In the genomic region with DNA sequence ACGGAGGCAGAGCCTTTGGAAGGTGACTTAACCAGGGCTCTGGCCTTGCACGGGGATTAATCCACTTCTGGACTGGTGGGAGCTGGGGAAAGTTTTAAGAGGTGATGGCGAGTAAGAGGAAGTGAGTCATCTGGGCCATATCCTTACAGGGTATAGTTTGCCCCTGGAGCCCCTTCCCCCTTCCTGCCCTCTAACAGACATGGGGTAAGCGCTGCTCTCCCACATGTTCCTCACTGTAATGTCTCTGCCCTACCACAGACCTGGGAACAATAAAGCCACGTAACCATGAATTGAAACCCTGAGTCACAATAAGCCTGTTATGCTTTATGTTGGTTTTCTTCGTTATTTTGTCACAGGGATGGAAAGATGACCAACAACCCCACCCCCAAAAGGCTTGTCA, we compare ENCODE assay signal across 20 mouse cellular contexts. TPM values are rescaled to one million over a fixed set of nuclear protein-coding genes. Genes with fewer than 3 reads are reported as not detected.
DNase-seq lines count a peak whose midpoint lies in the region; ATAC-seq lines count a peak whose summit lies in the region.
"Had no signal": no experiment of that assay in that cellular context is flagged by ENCODE, and none has a peak within 500 bp of the region (broad histone marks: within the 10 kb centered on the region; RNA-seq: fewer than 3 reads in every experiment).

No protein-coding gene starts in this region.

- ATAC-seq in hematopoietic stem cell, adult 5-6 weeks (replicated peaks in 1 of 2; ENCODE audit: insufficient read depth in 1 of 2, low FRiP score in 2 of 2, low TSS enrichment in 1 of 2, low read depth in 1 of 2, poor library complexity in 2 of 2, severe bottlenecking in 2 of 2), result peak; percentile 35 to 71
- peak; percentile 49 for ATAC-seq in megakaryocyte, adult 5-6 weeks (ENCODE audit: poor library complexity, severe bottlenecking)
- ATAC-seq: activated CD4-positive, CD25-positive, alpha-beta regulatory T cell, adult 4 months; forebrain, embryonic 13.5 days; hindbrain, embryonic 16.5 days; inflammation-experienced regulatory T-cells, adult 6 months; Patski had no signal

- DNase-seq in 3T3-L1 (ENCODE audit: low read depth, low spot score) (peak; percentile 40), 416B (ENCODE audit: low read depth) (peak; percentile 91)
- no peak for DNase-seq in urinary bladder, postnatal 10 days (ENCODE audit: low spot score)
- no peak for DNase-seq in c-Kit-positive CD71-positive TER-119-positive erythroid progenitor cells, embryonic 14.5 days (ENCODE audit: low spot score)
- no peak for DNase-seq in thymus, adult 18-20 months
- DNase-seq: adrenal gland, postnatal 25 days; cerebellum, adult 2 months; cerebellum, postnatal 14 days; gastrocnemius, adult 2 months; gastrocnemius, postnatal 25 days; heart, adult 11 months; heart, postnatal 36 days had no signal

RNA-seq across cellular contexts. Expression of a gene that starts 17.7 kb away (rescaled TPM):
- total RNA-seq in hematopoietic stem cell, adult 5-6 weeks (2017), result not detected in 2 replicates
- total RNA-seq in megakaryocyte, adult 5-6 weeks (2015), result not detected in 2 replicates
- total RNA-seq in megakaryocyte, adult 5-6 weeks (2017), result not detected in 2 replicates
- total RNA-seq: gastrocnemius, postnatal 25 days; heart, postnatal 36 days; MEL had no signal

RNA-seq across cellular contexts. Expression of a gene that starts 51.4 kb away (rescaled TPM):
- 0.06 and 0.30 TPM in 2 replicates for total RNA-seq in hematopoietic stem cell, adult 5-6 weeks (2017)
- total RNA-seq in megakaryocyte, adult 5-6 weeks (2015), result 0.11 TPM in 1 of 2 replicates, not detected in the other
- 0.08 TPM in 1 of 2 replicates, not detected in the other for total RNA-seq in megakaryocyte, adult 5-6 weeks (2017)
- total RNA-seq: MEL had no signal

Comparison
In these comparisons a context has a peak if more than half of its experiments do, and no peak if none do; other contexts are left out.
1. DNase-seq: peak in 3T3-L1 (single experiment) and 416B (single experiment); none in urinary bladder, postnatal 10 days (single experiment), c-Kit-positive CD71-positive TER-119-positive erythroid progenitor cells, embryonic 14.5 days (single experiment) and thymus, adult 18-20 months (0 of 2).